Mouse (Mus musculus) gastrocnemius, postnatal 36 days (tissue): ENCODE measurements around the gene Dmrtb1. TPM values are rescaled to one million over a fixed set of nuclear protein-coding genes. Genes with fewer than 3 reads are reported as not detected.

Experiments
- DNase-seq, 2 experiments: peaks; one replicate each; pipeline ENCODE4 v3.0.0; 2022
- intact Hi-C: fragments of 180-260 bp; cut with DNase I; formaldehyde crosslinking; loops from one replicate; pipeline ENCODE4 v1.15.1; 2025
- long read RNA-seq, 2 experiments: library from polyadenylated mRNA; stranded (forward); transcript quantifications; one replicate each; pipeline ENCODE4 v2.0.0; 2021
- total RNA-seq, 2 experiments: library from RNA; stranded (reverse); gene quantifications; 2 replicates each; pipeline ENCODE4 v1.2.3; 2021

Dmrtb1 gene
- total RNA-seq, result not detected
- long read RNA-seq, experiment 1, result 0 reads
- long read RNA-seq, experiment 2, result 0 reads

- intact Hi-C loops, result no loop called here
- no peak for DNase-seq
Measured at GRCm38 (mm10) chr4:107684130-107684529, at the start of gene Dmrtb1. Dmrtb1 (minus strand) TSS chr4:107684230.

GRCm38 (mm10) chr4:107733603-107734002, 49.6 kb upstream of the Dmrtb1 start:
- intact Hi-C loops, result no loop called here
- no peak for DNase-seq

- no peak for DNase-seq
- intact Hi-C loops, result no loop called here
Measured at GRCm38 (mm10) chr4:107732624-107733023, 48.6 kb upstream of the Dmrtb1 start.

- intact Hi-C loops, result no loop called here
- no peak for DNase-seq
Measured at GRCm38 (mm10) chr4:107732182-107732581, 48.2 kb upstream of the Dmrtb1 start.

- intact Hi-C loops, result no loop called here
- no peak for DNase-seq
Measured at GRCm38 (mm10) chr4:107731088-107731465, 47.0 kb upstream of the Dmrtb1 start.

- intact Hi-C loops, result no loop called here
- DNase-seq, result no peak
Measured at GRCm38 (mm10) chr4:107730391-107731087, 46.5 kb upstream of the Dmrtb1 start.

- intact Hi-C loops, result no loop called here
- DNase-seq, result no peak
Measured at GRCm38 (mm10) chr4:107725432-107725831, 41.4 kb upstream of the Dmrtb1 start.

GRCm38 (mm10) chr4:107720043-107720830, 36.2 kb upstream of the Dmrtb1 start:
- no peak for DNase-seq
- intact Hi-C loops, result no loop called here

GRCm38 (mm10) chr4:107719161-107719560, 35.1 kb upstream of the Dmrtb1 start:
- DNase-seq, result no peak
- intact Hi-C loops, result no loop called here

GRCm38 (mm10) chr4:107718720-107719119, 34.7 kb upstream of the Dmrtb1 start:
- intact Hi-C loops, result no loop called here
- no peak for DNase-seq

GRCm38 (mm10) chr4:107717718-107718313, 33.8 kb upstream of the Dmrtb1 start:
- no peak for DNase-seq
- intact Hi-C loops, result no loop called here

- intact Hi-C loops, result no loop called here
- no peak for DNase-seq
Measured at GRCm38 (mm10) chr4:107716754-107717299, 32.8 kb upstream of the Dmrtb1 start.

GRCm38 (mm10) chr4:107706884-107707283, 22.9 kb upstream of the Dmrtb1 start:
- intact Hi-C loops, result no loop called here
- DNase-seq, result no peak

- intact Hi-C loops, result no loop called here
- DNase-seq, result no peak
Measured at GRCm38 (mm10) chr4:107704185-107704584, 20.2 kb upstream of the Dmrtb1 start.

GRCm38 (mm10) chr4:107701679-107702078, 17.6 kb upstream of the Dmrtb1 start:
- no peak for DNase-seq
- intact Hi-C loops, result no loop called here

GRCm38 (mm10) chr4:107701116-107701515, 17.1 kb upstream of the Dmrtb1 start:
- DNase-seq, result no peak
- intact Hi-C loops, result no loop called here

GRCm38 (mm10) chr4:107699271-107699670, 15.2 kb upstream of the Dmrtb1 start:
- intact Hi-C loops, result no loop called here
- no peak for DNase-seq

GRCm38 (mm10) chr4:107693816-107694215, 9.8 kb upstream of the Dmrtb1 start:
- no peak for DNase-seq
- intact Hi-C loops, result no loop called here

GRCm38 (mm10) chr4:107688213-107688612, 4.2 kb upstream of the Dmrtb1 start:
- intact Hi-C loops, result no loop called here
- no peak for DNase-seq

- intact Hi-C loops, result no loop called here
- DNase-seq, result no peak
Measured at GRCm38 (mm10) chr4:107687127-107687526, 3.1 kb upstream of the Dmrtb1 start.
